8 mouse cellular contexts compared by ENCODE assay signal in genomic region chr11:24049226-24050031, GRCm38 (mm10). TPM values are rescaled to one million over a fixed set of nuclear protein-coding genes. Genes with fewer than 3 reads are reported as not detected.
DNase-seq lines count a peak whose midpoint lies in the region; ATAC-seq lines count a peak whose summit lies in the region.

No protein-coding gene starts in this region.

- no peaks in the 10 kb centered on the region for H3K9me3 ChIP-seq in embryonic facial prominence, embryonic 14.5 days (ENCODE audit: control insufficient read depth, low read length)
- no peaks in the 10 kb centered on the region for H3K9me3 ChIP-seq in kidney, embryonic 15.5 days (replicated peaks)

- 3% methylated on average over 28 of the region's 28 CpGs for WGBS in embryonic facial prominence, embryonic 14.5 days
- WGBS in kidney, embryonic 15.5 days = 5% methylated on average over 28 of the region's 28 CpGs

- H3K36me3 ChIP-seq in embryonic facial prominence, embryonic 14.5 days (ENCODE audit: control insufficient read depth, insufficient read depth, low read length) = no peaks in the 10 kb centered on the region
- H3K36me3 ChIP-seq in kidney, embryonic 15.5 days = no peaks in the 10 kb centered on the region

- ATAC-seq in embryonic facial prominence, embryonic 14.5 days (ENCODE audit: low read depth) = peak; percentile 91
- peak; percentile 86 for ATAC-seq in kidney, embryonic 15.5 days (replicated peaks; ENCODE audit: low FRiP score)
- peak; percentile 82 for ATAC-seq in monocyte, adult 5-6 weeks (replicated peaks; ENCODE audit: insufficient number of reproducible peaks, low FRiP score, low TSS enrichment, poor library complexity, severe bottlenecking)

- H3K4me3 ChIP-seq in embryonic facial prominence, embryonic 14.5 days (ENCODE audit: low read depth, low read length) = peak overlapping the region; percentile 52
- peak overlapping the region; percentile 56 for H3K4me3 ChIP-seq in kidney, embryonic 15.5 days (replicated peaks)

- peaks cover 4% of the 10 kb centered on the region; the same call in 1 of the 2 replicates for H3K4me1 ChIP-seq in embryonic facial prominence, embryonic 14.5 days (ENCODE audit: control insufficient read depth, insufficient read depth, low read length)
- H3K4me1 ChIP-seq in kidney, embryonic 15.5 days = 0 out of 2 replicates have a peak, but pooled peaks cover 5% of the 10 kb centered on the region

- peak overlapping the region; percentile 82 for H3K9ac ChIP-seq in embryonic facial prominence, embryonic 14.5 days (ENCODE audit: low read depth, low read length)
- H3K9ac ChIP-seq in kidney, embryonic 15.5 days = peak overlapping the region; percentile 43; the same call in 1 of the 2 replicates

- DNase-seq in 3T3-L1 (ENCODE audit: low read depth, low spot score) = peak; percentile 53
- DNase-seq in adrenal gland, postnatal 4 days (ENCODE audit: low spot score in 2 of 2) = peak; percentile 58 to 68
- DNase-seq in embryonic facial prominence, embryonic 14.5 days (ENCODE audit: low spot score) = peak; percentile 85
- DNase-seq in heart, adult 9 months (ENCODE audit: low spot score in 2 of 2) = peak; percentile 47 to 50
- DNase-seq in liver = peak; percentile 81
- peak; percentile 78 to 94 for DNase-seq in spleen, postnatal 4 days (ENCODE audit: low spot score in 2 of 2)

- no peak overlapping the region; the same call in 1 of the 2 replicates for H3K27ac ChIP-seq in embryonic facial prominence, embryonic 14.5 days (replicated peaks; ENCODE audit: low read depth, low read length)
- no peak overlapping the region for H3K27ac ChIP-seq in kidney, embryonic 15.5 days

- peak overlapping the region; percentile 65 for H3K4me2 ChIP-seq in embryonic facial prominence, embryonic 14.5 days (ENCODE audit: low read depth, low read length)
- peak overlapping the region; percentile 84 for H3K4me2 ChIP-seq in kidney, embryonic 15.5 days

- no peaks in the 10 kb centered on the region for H3K27me3 ChIP-seq in embryonic facial prominence, embryonic 14.5 days (replicated peaks; ENCODE audit: control insufficient read depth, insufficient read depth, low read length)
- peaks cover 43% of the 10 kb centered on the region for H3K27me3 ChIP-seq in kidney, embryonic 15.5 days

RNA-seq across cellular contexts. Expression of gene A830031A19Rik, which starts 25.4 kb away (rescaled TPM):
- total RNA-seq in adrenal gland, postnatal 4 days (2021) = not detected
- polyA plus RNA-seq in embryonic facial prominence, embryonic 14.5 days (2014; fragmentation: Nextera tagmentation; extraction: Ambion mirVana) = not detected in 2 replicates
- polyA plus RNA-seq in kidney, embryonic 15.5 days (2015; fragmentation: Nextera tagmentation; extraction: Ambion mirVana) = not detected in 2 replicates
- not detected in 3 replicates for total RNA-seq in monocyte, adult 5-6 weeks (2017)

RNA-seq across cellular contexts. Expression of gene Bcl11a, which starts 28.4 kb away (rescaled TPM):
- total RNA-seq in adrenal gland, postnatal 4 days (2021) = 1 to 10 TPM; 5.9 to 7.8 TPM
- polyA plus RNA-seq in embryonic facial prominence, embryonic 14.5 days (2014; fragmentation: Nextera tagmentation; extraction: Ambion mirVana) = 26.4 and 30.1 TPM in 2 replicates
- 2.9 and 3.6 TPM in 2 replicates for polyA plus RNA-seq in kidney, embryonic 15.5 days (2015; fragmentation: Nextera tagmentation; extraction: Ambion mirVana)
- total RNA-seq in monocyte, adult 5-6 weeks (2017) = 12.1 to 16.9 TPM (median 13.9 TPM) in 3 replicates
